Mouse (Mus musculus) cortical plate, adult 2 months (tissue): ENCODE results near the gene Gtf3c2.

Source experiments
- CTCF ChIP-seq: fragments of 200-500 bp; IDR thresholded peaks from 2 replicates; pipeline ENCODE4 v1.5.1; 2011; ENCODE audit warnings: mild to moderate bottlenecking, control low read depth, low read length; ENCODE audit not compliant: insufficient read depth; ENCODE audit errors: extremely low read depth
- POLR2A ChIP-seq: fragments of 200-500 bp; IDR thresholded peaks from 2 replicates; pipeline ENCODE4 v1.6.1; 2011; ENCODE audit warnings: mild to moderate bottlenecking, low read length, control low read depth; ENCODE audit not compliant: insufficient read depth; ENCODE audit errors: extremely low read depth

GRCm38 (mm10) chr5:31219474-31219873 is 39.5 kb upstream of the Gtf3c2 start:
- TF ChIP-seq POLR2A (no peak), CTCF (no peak)
